Mouse (Mus musculus): ENCODE data around the gene Ppp1r14c. TPM values are rescaled to one million over a fixed set of nuclear protein-coding genes. Genes with fewer than 3 reads are reported as not detected.

Ppp1r14c gene
- polyA plus RNA-seq, 1 experiment from 2014 or later, result 27.7 TPM

DNA sequence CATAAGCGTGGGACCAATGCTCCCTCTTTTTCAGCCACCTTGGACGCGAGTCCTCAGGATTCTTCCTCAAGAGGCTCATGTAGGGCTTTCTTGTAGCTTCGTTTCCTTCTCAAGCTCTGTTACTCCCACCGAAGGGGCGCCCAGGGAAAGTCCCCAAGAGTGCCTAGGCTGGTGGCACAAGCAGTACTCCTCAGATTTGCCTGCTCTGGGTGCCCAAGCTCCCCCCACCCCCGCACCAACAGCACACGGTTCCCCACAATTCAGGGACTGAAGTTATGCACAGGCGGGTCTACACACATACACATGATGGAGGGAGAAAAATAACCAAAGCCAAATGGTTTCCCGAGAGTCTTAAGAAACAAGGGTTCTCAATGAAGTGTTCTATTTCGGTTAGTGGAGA lies 1.6 kb downstream of the Ppp1r14c start:
- no peak overlapping the region for H3K9ac ChIP-seq
- H3K27ac ChIP-seq (replicated peaks), result no peak overlapping the region
- 24% methylated on average over 11 of the region's 11 CpGs for WGBS

DNA sequence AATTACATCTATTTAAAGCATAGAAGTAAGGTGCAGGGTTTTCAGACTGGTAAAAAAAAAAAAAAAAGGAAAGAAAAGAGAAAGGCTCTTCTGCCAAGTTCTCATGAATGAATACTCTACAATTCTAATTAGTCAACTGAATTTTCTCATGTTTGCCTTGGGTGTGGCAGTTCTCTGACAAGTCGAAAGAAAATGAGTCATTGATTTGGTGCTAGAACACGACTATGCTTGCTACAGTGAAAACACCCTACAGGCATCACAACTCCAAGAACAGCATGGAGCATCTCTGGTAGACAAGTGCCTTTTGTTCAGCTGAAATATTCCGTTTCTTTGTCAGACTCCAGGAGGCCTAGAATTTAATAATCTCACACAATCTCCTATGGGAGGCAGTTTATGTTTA lies 17.3 kb downstream of the Ppp1r14c start:
- Histone ChIP-seq H3K9me3 (replicated peaks) (no peaks in the 10 kb centered on the region), H3K27me3 (no peaks in the 10 kb centered on the region), H3K9ac (no peak overlapping the region), H3K4me3 (replicated peaks) (no peak overlapping the region), H3K4me2 (replicated peaks) (no peak overlapping the region), H3K27ac (replicated peaks) (no peak overlapping the region), H3K36me3 (no peaks in the 10 kb centered on the region), H3K4me1 (no peaks in the 10 kb centered on the region)
- ATAC-seq (ENCODE audit: insufficient number of reproducible peaks, low FRiP score, low TSS enrichment, low read depth), result no peak
- WGBS, result 36% methylated on average over 3 of the region's 3 CpGs

More for the DNA sequence above, 1.6 kb downstream of the Ppp1r14c start:
- Histone ChIP-seq H3K4me1 (peaks cover 17% of the 10 kb centered on the region), H3K36me3 (no peaks in the 10 kb centered on the region), H3K4me3 (replicated peaks) (peak overlapping the region; percentile 63), H3K4me2 (replicated peaks) (peak overlapping the region; percentile 97), H3K9me3 (replicated peaks) (no peaks in the 10 kb centered on the region), H3K27me3 (peaks cover 8% of the 10 kb centered on the region)
- no peak for ATAC-seq (ENCODE audit: insufficient number of reproducible peaks, low FRiP score, low TSS enrichment, low read depth)

DNA sequence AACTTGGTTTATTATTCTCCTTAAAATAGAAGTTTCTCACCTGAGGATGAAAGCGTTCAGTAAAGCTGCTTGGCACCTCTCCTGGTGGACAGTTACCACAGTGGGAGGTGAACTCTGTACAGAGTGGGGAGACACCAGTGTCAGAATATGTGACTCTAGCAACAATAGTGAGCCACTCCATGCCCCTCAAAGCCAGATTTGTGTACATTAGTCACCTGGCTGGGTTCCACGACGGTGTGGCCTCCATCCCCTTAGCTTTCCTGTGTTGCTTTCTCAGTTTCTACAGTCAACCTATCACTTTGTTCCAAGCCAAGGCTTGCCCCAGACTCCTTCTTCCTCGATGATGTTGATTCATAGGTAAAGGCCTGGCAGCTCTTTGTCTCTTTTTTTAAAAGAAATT lies 26.4 kb downstream of the Ppp1r14c start:
- no peak overlapping the region for H3K4me2 ChIP-seq (replicated peaks)
- no peaks in the 10 kb centered on the region for H3K27me3 ChIP-seq
- no peaks in the 10 kb centered on the region for H3K4me1 ChIP-seq
- H3K9ac ChIP-seq, result no peak overlapping the region
- no peak overlapping the region for H3K4me3 ChIP-seq (replicated peaks)
- no peak for ATAC-seq (ENCODE audit: insufficient number of reproducible peaks, low FRiP score, low TSS enrichment, low read depth)
- 87% methylated on average over 4 of the region's 4 CpGs for WGBS
- no peak overlapping the region for H3K27ac ChIP-seq (replicated peaks)
- H3K9me3 ChIP-seq (replicated peaks), result no peaks in the 10 kb centered on the region
- H3K36me3 ChIP-seq, result no peaks in the 10 kb centered on the region

GRCm38 (mm10) chr10:3393548-3393947 lies 27.7 kb downstream of the Ppp1r14c start:
- Histone ChIP-seq H3K4me1 (no peaks in the 10 kb centered on the region), H3K27me3 (no peaks in the 10 kb centered on the region), H3K4me3 (replicated peaks) (no peak overlapping the region), H3K4me2 (replicated peaks) (no peak overlapping the region), H3K9me3 (replicated peaks) (no peaks in the 10 kb centered on the region), H3K9ac (no peak overlapping the region), H3K36me3 (no peaks in the 10 kb centered on the region), H3K27ac (replicated peaks) (no peak overlapping the region)
- WGBS, result 95% methylated on average over 4 of the region's 4 CpGs
- no peak for ATAC-seq (ENCODE audit: insufficient number of reproducible peaks, low FRiP score, low TSS enrichment, low read depth)

- no peaks in the 10 kb centered on the region for H3K9me3 ChIP-seq (replicated peaks)
- H3K4me3 ChIP-seq (replicated peaks), result no peak overlapping the region
- WGBS, result 72% methylated on average over 5 of the region's 5 CpGs
- H3K4me2 ChIP-seq (replicated peaks), result no peak overlapping the region
- H3K9ac ChIP-seq, result no peak overlapping the region
- no peak for ATAC-seq (ENCODE audit: insufficient number of reproducible peaks, low FRiP score, low TSS enrichment, low read depth)
- H3K27ac ChIP-seq (replicated peaks), result no peak overlapping the region
- H3K4me1 ChIP-seq, result no peaks in the 10 kb centered on the region
- H3K27me3 ChIP-seq, result no peaks in the 10 kb centered on the region
- no peaks in the 10 kb centered on the region for H3K36me3 ChIP-seq
Observed at GRCm38 (mm10) chr10:3394193-3394592, 28.3 kb downstream of the Ppp1r14c start.

DNA sequence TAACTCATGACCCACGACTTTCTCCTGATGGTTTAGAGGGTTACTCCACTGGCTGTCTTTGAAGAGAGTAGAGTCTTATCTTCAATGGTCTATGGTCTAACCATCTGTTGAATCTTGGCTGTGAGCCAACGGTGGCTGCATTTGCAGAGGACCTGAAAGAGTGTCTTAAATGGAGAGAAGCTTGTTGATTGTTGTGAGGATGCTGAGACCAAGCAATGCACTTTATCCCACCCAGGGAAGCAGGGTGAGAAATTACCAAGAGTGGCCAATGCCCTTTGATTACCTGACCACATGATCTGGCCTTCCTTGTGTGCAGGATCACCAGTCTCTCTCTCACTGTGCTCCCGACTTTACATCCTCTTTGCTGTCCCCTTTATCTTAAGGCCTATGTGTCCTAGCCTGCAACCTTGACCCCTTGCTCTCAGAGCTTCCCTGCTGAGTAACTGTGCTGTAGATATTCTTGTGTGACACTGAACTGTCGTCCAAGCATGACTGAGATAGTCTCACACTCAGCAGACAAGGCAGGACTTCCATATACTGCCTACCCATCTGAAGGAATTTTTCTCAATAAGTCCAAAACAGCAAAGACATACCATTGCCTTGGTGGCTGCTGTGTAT lies 28.9 kb downstream of the Ppp1r14c start:
- no peaks in the 10 kb centered on the region for H3K9me3 ChIP-seq (replicated peaks)

DNA sequence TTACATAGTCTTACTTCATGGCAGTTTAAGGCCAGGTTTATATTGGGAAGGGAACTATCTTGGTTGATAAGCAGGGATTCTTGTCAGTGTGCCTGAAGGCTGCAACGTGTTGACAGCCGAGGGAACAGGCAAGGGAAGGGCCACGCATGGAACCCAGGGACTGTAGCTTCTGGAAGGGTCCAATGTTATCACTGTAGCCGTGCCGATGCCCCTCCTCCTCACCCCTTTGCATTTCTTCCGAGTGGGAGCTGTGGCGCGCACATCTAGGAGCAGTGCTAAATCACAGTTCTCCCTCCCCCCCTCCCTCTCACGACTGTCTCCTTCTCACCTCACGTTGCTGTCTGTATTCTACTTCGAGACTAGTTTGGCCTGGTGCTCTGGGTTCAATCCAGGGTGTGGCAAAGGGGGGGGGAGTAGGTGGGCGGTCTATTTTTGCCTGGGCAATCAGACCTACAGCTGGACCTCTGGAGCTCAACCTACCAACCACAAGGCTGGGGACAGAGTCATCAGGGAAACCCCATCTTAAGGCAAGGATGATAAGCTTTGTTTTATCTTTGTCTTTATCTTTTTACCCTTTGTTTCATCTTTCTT lies 29.6 kb downstream of the Ppp1r14c start:
- Histone ChIP-seq H3K9ac (no peak overlapping the region), H3K9me3 (replicated peaks) (no peaks in the 10 kb centered on the region), H3K4me2 (replicated peaks) (no peak overlapping the region), H3K36me3 (no peaks in the 10 kb centered on the region), H3K4me1 (no peaks in the 10 kb centered on the region), H3K4me3 (replicated peaks) (no peak overlapping the region), H3K27me3 (no peaks in the 10 kb centered on the region), H3K27ac (replicated peaks) (no peak overlapping the region)
- no peak for ATAC-seq (ENCODE audit: insufficient number of reproducible peaks, low FRiP score, low TSS enrichment, low read depth)
- WGBS, result 81% methylated on average over 12 of the region's 12 CpGs

More for the DNA sequence above, 28.9 kb downstream of the Ppp1r14c start:
- Histone ChIP-seq H3K4me3 (replicated peaks) (no peak overlapping the region), H3K27ac (replicated peaks) (no peak overlapping the region), H3K4me2 (replicated peaks) (no peak overlapping the region), H3K27me3 (no peaks in the 10 kb centered on the region), H3K9ac (no peak overlapping the region), H3K36me3 (no peaks in the 10 kb centered on the region), H3K4me1 (no peaks in the 10 kb centered on the region)
- no peak for ATAC-seq (ENCODE audit: insufficient number of reproducible peaks, low FRiP score, low TSS enrichment, low read depth)
- WGBS, result 75% methylated on average over 4 of the region's 4 CpGs

DNA sequence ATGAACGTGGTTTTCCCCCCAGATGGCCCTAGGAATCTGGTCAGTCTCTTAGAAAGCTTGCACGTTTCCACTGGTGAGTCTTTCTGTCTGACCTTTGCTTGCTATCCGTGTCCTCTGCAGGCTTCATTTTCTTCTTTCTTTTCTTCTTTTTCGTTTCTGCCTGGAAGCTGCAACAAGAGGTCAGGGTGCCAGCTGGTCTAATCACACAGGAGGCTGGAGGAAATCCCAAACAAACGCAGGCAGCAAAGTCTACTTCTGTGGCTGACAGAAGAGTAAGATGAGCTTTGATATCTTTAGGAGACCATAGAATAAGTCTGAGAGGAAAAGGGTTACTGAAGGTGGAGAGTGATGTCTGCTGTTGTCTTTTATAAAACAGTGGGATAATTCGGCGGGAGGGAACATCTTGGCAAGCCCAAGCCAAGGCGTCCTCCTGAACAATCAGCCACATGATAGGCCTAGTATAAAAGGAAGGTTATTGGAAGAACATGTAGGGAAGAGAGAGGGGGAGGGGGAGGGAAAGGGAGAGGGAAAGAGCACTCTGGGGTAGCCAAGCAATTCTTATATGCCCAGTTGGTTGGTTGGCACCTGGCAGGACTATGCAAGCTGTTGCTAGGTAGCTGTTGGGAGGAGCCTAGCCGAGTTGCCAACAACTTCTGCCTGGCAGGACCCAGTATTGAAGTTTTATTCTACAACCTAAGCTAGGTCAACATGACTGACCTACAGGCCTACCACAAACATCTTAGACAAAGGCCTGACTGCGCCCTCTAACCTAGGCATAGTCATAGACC lies 30.3 kb downstream of the Ppp1r14c start:
- Histone ChIP-seq H3K9me3 (replicated peaks) (no peaks in the 10 kb centered on the region), H3K4me3 (replicated peaks) (no peak overlapping the region), H3K27me3 (no peaks in the 10 kb centered on the region), H3K27ac (replicated peaks) (no peak overlapping the region), H3K36me3 (no peaks in the 10 kb centered on the region), H3K4me2 (replicated peaks) (no peak overlapping the region), H3K4me1 (no peaks in the 10 kb centered on the region), H3K9ac (no peak overlapping the region)
- ATAC-seq (ENCODE audit: insufficient number of reproducible peaks, low FRiP score, low TSS enrichment, low read depth), result no peak
- 69% methylated on average over 10 of the region's 10 CpGs for WGBS

DNA sequence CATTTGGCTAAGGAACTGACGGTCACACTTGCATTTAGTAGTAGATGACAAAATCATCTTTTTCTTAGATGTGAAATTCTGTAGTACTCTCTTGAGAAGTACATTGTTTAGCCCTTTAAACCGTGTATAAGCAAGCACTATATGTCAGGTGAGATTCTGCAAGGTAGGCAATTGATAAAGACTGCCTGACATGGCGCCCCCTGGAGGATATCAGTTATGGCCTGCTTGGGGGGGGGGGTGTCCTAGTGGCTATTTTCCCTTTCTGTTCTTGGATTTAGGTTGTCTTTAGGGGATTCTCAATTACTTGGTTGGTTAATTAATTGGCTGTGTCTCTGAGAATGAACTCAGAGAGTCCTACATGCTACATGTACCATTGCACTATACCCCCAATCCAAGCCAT lies 31.5 kb downstream of the Ppp1r14c start:
- Histone ChIP-seq H3K27me3 (no peaks in the 10 kb centered on the region), H3K9ac (no peak overlapping the region), H3K4me3 (replicated peaks) (no peak overlapping the region), H3K27ac (replicated peaks) (no peak overlapping the region), H3K9me3 (replicated peaks) (no peaks in the 10 kb centered on the region), H3K36me3 (no peaks in the 10 kb centered on the region), H3K4me2 (replicated peaks) (no peak overlapping the region), H3K4me1 (no peaks in the 10 kb centered on the region)
- no peak for ATAC-seq (ENCODE audit: insufficient number of reproducible peaks, low FRiP score, low TSS enrichment, low read depth)
- 73% methylated on average over 3 of the region's 3 CpGs for WGBS

DNA sequence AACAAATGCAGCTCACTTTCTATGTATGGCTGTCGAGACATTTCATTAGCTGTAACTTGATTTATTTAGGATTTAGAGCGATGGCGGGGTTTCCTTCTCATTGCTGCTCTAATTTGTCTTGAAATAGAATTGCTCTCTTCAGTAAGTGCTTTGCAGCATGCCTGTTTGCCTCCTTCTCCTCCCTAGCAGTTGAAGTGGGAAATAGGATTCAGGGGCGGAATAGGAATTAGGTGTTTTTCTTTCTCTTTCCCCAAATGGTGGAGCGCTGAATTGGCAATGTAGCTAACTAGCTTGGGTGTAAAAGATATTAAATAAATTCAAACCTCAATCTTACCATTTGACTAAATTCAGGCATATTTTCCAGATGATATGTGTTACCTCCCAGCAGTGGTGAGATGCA lies 32.2 kb downstream of the Ppp1r14c start:
- no peaks in the 10 kb centered on the region for H3K4me1 ChIP-seq
- H3K4me2 ChIP-seq (replicated peaks), result no peak overlapping the region
- no peaks in the 10 kb centered on the region for H3K36me3 ChIP-seq
- WGBS, result 75% methylated on average over 5 of the region's 5 CpGs
- H3K4me3 ChIP-seq (replicated peaks), result no peak overlapping the region
- no peak overlapping the region for H3K9ac ChIP-seq
- no peaks in the 10 kb centered on the region for H3K9me3 ChIP-seq (replicated peaks)
- no peaks in the 10 kb centered on the region for H3K27me3 ChIP-seq
- ATAC-seq (ENCODE audit: insufficient number of reproducible peaks, low FRiP score, low TSS enrichment, low read depth), result no peak
- no peak overlapping the region for H3K27ac ChIP-seq (replicated peaks)

- Histone ChIP-seq H3K9me3 (replicated peaks) (no peaks in the 10 kb centered on the region), H3K4me3 (replicated peaks) (no peak overlapping the region), H3K9ac (no peak overlapping the region), H3K36me3 (no peaks in the 10 kb centered on the region), H3K27me3 (no peaks in the 10 kb centered on the region), H3K4me1 (no peaks in the 10 kb centered on the region), H3K27ac (replicated peaks) (no peak overlapping the region), H3K4me2 (replicated peaks) (no peak overlapping the region)
- 55% methylated on average over 5 of the region's 5 CpGs for WGBS
- no peak for ATAC-seq (ENCODE audit: insufficient number of reproducible peaks, low FRiP score, low TSS enrichment, low read depth)
Observed at GRCm38 (mm10) chr10:3402284-3402683, 36.4 kb downstream of the Ppp1r14c start.

Data from embryonic facial prominence, embryonic 15.5 days (tissue).